Mouse (Mus musculus) liver, adult 2 months (tissue): Measurements from ENCODE around the gene Olfr691.

Experiments
- CTCF ChIP-seq: fragments of 200-500 bp; IDR thresholded peaks from 2 replicates; pipeline ENCODE4 v1.5.1; 2011; ENCODE audit warnings: low read depth, low read length, control low read depth
- POLR2A ChIP-seq: fragments of 200-500 bp; IDR thresholded peaks from 2 replicates; pipeline ENCODE4 v1.6.1; 2011; ENCODE audit warnings: low read length, control low read depth; ENCODE audit not compliant: insufficient read depth; ENCODE audit errors: extremely low read depth

- no peak for TF ChIP-seq POLR2A
- no peak for TF ChIP-seq CTCF
Measured at GRCm38 (mm10) chr7:105373976-105374375, 31.9 kb upstream of the Olfr691 start.
